Mouse (Mus musculus): ENCODE data around the gene Mrps31. TPM values are rescaled to one million over a fixed set of nuclear protein-coding genes. Genes with fewer than 3 reads are reported as not detected.
A peak's percentile ranks its signal among the peaks of the same experiment; 100 is the strongest.

Mrps31 gene
- total and polyA plus RNA-seq, 3 experiments: 34.0 to 39.9 TPM; not detected in 1

DNA sequence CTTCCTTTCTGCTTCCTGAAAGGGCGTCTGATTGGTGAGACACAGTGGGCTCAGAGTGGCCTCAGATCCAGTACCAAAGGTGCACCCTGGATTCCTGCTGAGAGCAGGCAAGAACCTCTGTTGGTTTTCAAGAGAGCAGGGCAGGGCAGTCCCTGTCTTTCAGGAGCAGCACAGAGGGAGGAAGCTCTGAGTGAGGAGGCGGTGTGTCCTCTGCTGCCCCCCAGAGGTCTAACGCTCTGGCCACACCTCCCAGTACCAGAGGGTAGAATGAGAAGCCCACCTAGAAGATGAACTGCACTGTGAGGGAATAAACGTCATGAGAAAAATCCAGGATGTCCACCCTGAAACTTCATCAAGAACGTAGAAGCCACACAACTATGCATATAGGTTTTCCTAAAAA is 34.3 kb upstream of the Mrps31 start:
- Histone ChIP-seq H3K4me1 (ENCODE audit: control insufficient read depth in 1 of 2, insufficient read depth in 2 of 2, low read length in 2 of 2) (no peaks in the 10 kb centered on the region), H3K36me3 (ENCODE audit: control insufficient read depth in 1 of 2, insufficient read depth in 2 of 2, low read length in 2 of 2) (no peaks in the 10 kb centered on the region), H3K4me3 (ENCODE audit: control insufficient read depth in 1 of 2, insufficient read depth in 1 of 2, low read depth in 2 of 2, low read length in 2 of 2) (no peak overlapping the region), H3K79me2 (ENCODE audit: control insufficient read depth, insufficient read depth, low read length, poor library complexity) (no peaks in the 10 kb centered on the region), H3K27me3 (ENCODE audit: control insufficient read depth in 1 of 2, insufficient read depth in 2 of 2, low read length in 2 of 2) (no peaks in the 10 kb centered on the region), H3K27ac (ENCODE audit: control insufficient read depth, low read depth, low read length) (no peak overlapping the region), H3K9me3 (replicated peaks; ENCODE audit: insufficient read depth, low read length) (no peaks in the 10 kb centered on the region), H3K9ac (ENCODE audit: control insufficient read depth, low read depth, low read length, poor library complexity, severe bottlenecking) (no peak overlapping the region)
- peak; percentile 56 for DNase-seq (ENCODE audit: low read depth, low spot score)
- peak; percentile 58 to 75 (median 69) for TF ChIP-seq CTCF (IDR thresholded peaks at IDR 0.05 in 2 of 3, conservative IDR thresholded peaks at IDR 0.05 in 1 of 3; ENCODE audit: control insufficient read depth in 1 of 3, insufficient read depth in 1 of 3, low read depth in 2 of 3, low read length in 3 of 3, poor library complexity in 1 of 3, severe bottlenecking in 1 of 3)
- TF ChIP-seq SMC3 (IDR thresholded peaks at IDR 0.05; ENCODE audit: low read depth, low read length): peak; percentile 43
- peak; percentile 48 for TF ChIP-seq RAD21 (IDR thresholded peaks at IDR 0.05; ENCODE audit: low read depth, low read length)
- TF ChIP-seq ZC3H11A (IDR thresholded peaks at IDR 0.05; ENCODE audit: low read depth, low read length): no peak; the same call in 1 of the 2 replicates
- no peak for TF ChIP-seq BHLHE40 (IDR thresholded peaks at IDR 0.05; ENCODE audit: borderline replicate concordance, low read depth, low read length)
- TF ChIP-seq USF1 (IDR thresholded peaks at IDR 0.05; ENCODE audit: low read depth, low read length): no peak

DNA sequence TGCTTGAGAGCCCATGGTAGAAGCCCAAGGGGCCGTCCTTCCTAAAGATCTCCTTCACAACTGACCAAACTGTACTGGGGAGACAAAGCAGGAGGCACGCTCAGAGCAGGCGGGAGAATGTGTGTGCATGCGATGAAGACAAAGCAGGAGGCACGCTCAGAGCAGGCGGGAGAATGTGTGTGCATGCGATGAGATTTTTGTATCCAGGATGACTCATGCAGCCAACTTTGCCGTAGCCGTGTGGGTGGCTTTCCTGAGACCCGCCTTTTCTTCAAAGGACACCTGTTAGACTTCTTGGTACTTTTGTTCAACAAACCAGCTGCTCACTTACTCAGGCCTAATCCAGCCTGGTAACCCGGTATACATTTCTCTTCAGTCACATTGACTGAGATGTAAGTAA is 30.2 kb upstream of the Mrps31 start:
- Histone ChIP-seq H3K27me3 (ENCODE audit: control insufficient read depth in 1 of 2, insufficient read depth in 2 of 2, low read length in 2 of 2) (no peaks in the 10 kb centered on the region), H3K36me3 (ENCODE audit: control insufficient read depth in 1 of 2, insufficient read depth in 2 of 2, low read length in 2 of 2) (no peaks in the 10 kb centered on the region), H3K4me3 (ENCODE audit: control insufficient read depth in 1 of 2, insufficient read depth in 1 of 2, low read depth in 2 of 2, low read length in 2 of 2) (no peak overlapping the region), H3K9ac (ENCODE audit: control insufficient read depth, low read depth, low read length, poor library complexity, severe bottlenecking) (no peak overlapping the region), H3K4me1 (ENCODE audit: control insufficient read depth in 1 of 2, insufficient read depth in 2 of 2, low read length in 2 of 2) (no peaks in the 10 kb centered on the region), H3K9me3 (replicated peaks; ENCODE audit: insufficient read depth, low read length) (no peaks in the 10 kb centered on the region), H3K27ac (ENCODE audit: control insufficient read depth, low read depth, low read length) (no peak overlapping the region), H3K79me2 (ENCODE audit: control insufficient read depth, insufficient read depth, low read length, poor library complexity) (no peaks in the 10 kb centered on the region)
- TF ChIP-seq BHLHE40 (IDR thresholded peaks at IDR 0.05; ENCODE audit: borderline replicate concordance, low read depth, low read length): no peak
- TF ChIP-seq MYC (IDR thresholded peaks at IDR 0.05; ENCODE audit: low read depth, low read length): no peak
- no peak for TF ChIP-seq CHD1 (IDR thresholded peaks at IDR 0.05; ENCODE audit: low read depth, low read length)
- TF ChIP-seq POLR2A (IDR thresholded peaks at IDR 0.05; ENCODE audit: control insufficient read depth in 1 of 2, insufficient read depth in 1 of 2, low read depth in 1 of 2, low read length in 2 of 2, poor library complexity in 1 of 2): no peak
- TF ChIP-seq RCOR1 (IDR thresholded peaks at IDR 0.05; ENCODE audit: low read depth, low read length): no peak
- TF ChIP-seq SIN3A (IDR thresholded peaks at IDR 0.05; ENCODE audit: low read length): no peak
- no peak for TF ChIP-seq HCFC1 (IDR thresholded peaks at IDR 0.05; ENCODE audit: low read depth, low read length)
- no peak for TF ChIP-seq ZKSCAN1 (IDR thresholded peaks at IDR 0.05; ENCODE audit: low read depth, low read length)
- TF ChIP-seq JUND (IDR thresholded peaks at IDR 0.05; ENCODE audit: low read depth, low read length): no peak
- no peak for TF ChIP-seq MAZ (IDR thresholded peaks at IDR 0.05; ENCODE audit: low read depth, low read length)
- no peak for TF ChIP-seq CTCF (IDR thresholded peaks at IDR 0.05 in 2 of 3, conservative IDR thresholded peaks at IDR 0.05 in 1 of 3; ENCODE audit: control insufficient read depth in 1 of 3, insufficient read depth in 1 of 3, low read depth in 2 of 3, low read length in 3 of 3, poor library complexity in 1 of 3, severe bottlenecking in 1 of 3)
- TF ChIP-seq E2F4 (IDR thresholded peaks at IDR 0.05; ENCODE audit: borderline replicate concordance, low read depth, low read length): no peak
- TF ChIP-seq USF2 (IDR thresholded peaks at IDR 0.05; ENCODE audit: borderline replicate concordance in 1 of 2, insufficient read depth in 1 of 2, low read depth in 1 of 2, low read length in 2 of 2): no peak
- no peak for TF ChIP-seq ELF1 (IDR thresholded peaks at IDR 0.05; ENCODE audit: low read depth, low read length)
- TF ChIP-seq USF1 (IDR thresholded peaks at IDR 0.05; ENCODE audit: low read depth, low read length): no peak
- TF ChIP-seq ZNF384 (IDR thresholded peaks at IDR 0.05; ENCODE audit: low read depth, low read length): no peak
- no peak for TF ChIP-seq MXI1 (IDR thresholded peaks at IDR 0.05; ENCODE audit: low read depth, low read length)
- no peak for TF ChIP-seq KAT2A (conservative IDR thresholded peaks at IDR 0.05; ENCODE audit: low read depth, low read length)
- DNase-seq (ENCODE audit: low read depth, low spot score): no peak

Data from MEL (cell line).